Mouse (Mus musculus) embryonic facial prominence, embryonic 11.5 days (tissue): ENCODE results near the gene Snx3. TPM values are rescaled to one million over a fixed set of nuclear protein-coding genes. Genes with fewer than 3 reads are reported as not detected.

Source experiments
- ATAC-seq: fragments of 200-750 bp; cut with Nextera tagmentation; replicated peaks from 2 replicates; pipeline ENCODE4 v1.8.0; 2017; ENCODE audit warnings: low read depth; ENCODE audit not compliant: insufficient number of reproducible peaks, low FRiP score, low TSS enrichment
- DNase-seq: peaks from one replicate; pipeline ENCODE4 v3.0.0-alpha.2; 2015; ENCODE audit warnings: low spot score
- H3K27ac ChIP-seq: fragments of 300-500 bp; sonication (generic); replicated peaks from 2 replicates; pipeline ENCODE4 v1.5.1; 2014; ENCODE audit warnings: mild to moderate bottlenecking, low read depth, low read length, control low read depth
- H3K27me3 ChIP-seq: fragments of 300-500 bp; sonication (generic); 2 replicates; pipeline ENCODE4 v1.6.1; 2014; ENCODE audit warnings: mild to moderate bottlenecking, low read length, moderate library complexity, mixed read lengths; ENCODE audit not compliant: control insufficient read depth, insufficient read depth
- H3K36me3 ChIP-seq: fragments of 300-500 bp; sonication (generic); replicated peaks from 2 replicates; pipeline ENCODE4 v1.6.1; 2014; ENCODE audit warnings: low read depth, mild to moderate bottlenecking, low read length, moderate library complexity, mixed read lengths; ENCODE audit not compliant: control insufficient read depth, insufficient read depth
- H3K4me1 ChIP-seq: fragments of 300-500 bp; sonication (generic); 2 replicates; pipeline ENCODE4 v1.6.1; 2014; ENCODE audit warnings: low read length, mixed read lengths; ENCODE audit not compliant: control insufficient read depth, insufficient read depth
- H3K4me2 ChIP-seq: fragments of 300-500 bp; sonication (generic); 2 replicates; pipeline ENCODE4 v1.6.1; 2014; ENCODE audit warnings: low read depth, mild to moderate bottlenecking, control low read depth, low read length, moderate library complexity
- H3K4me3 ChIP-seq: fragments of 300-500 bp; sonication (generic); 2 replicates; pipeline ENCODE4 v1.5.1; 2014; ENCODE audit warnings: low read depth, low read length, control low read depth
- H3K9ac ChIP-seq: fragments of 300-500 bp; sonication (generic); replicated peaks from 2 replicates; pipeline ENCODE4 v1.6.1; 2014; ENCODE audit warnings: mild to moderate bottlenecking, control low read depth, low read length
- H3K9me3 ChIP-seq: fragments of 300-500 bp; sonication (generic); replicated peaks from 2 replicates; pipeline ENCODE4 v1.6.1; 2016; ENCODE audit warnings: mild to moderate bottlenecking, low read length, inconsistent platforms, mixed read lengths; ENCODE audit not compliant: control insufficient read depth
- whole genome bisulfite sequencing: fragments of 180-500 bp; shearing (Covaris S2); extraction: QIAGEN DNeasy Blood & Tissue Kit; methylation state at CpG from one replicate; pipeline ENCODE4 v1.1.7; 2014; 5-methylcytosine and 5-hydroxymethylcytosine counted together
- polyA plus RNA-seq: library from polyadenylated mRNA; unstranded; fragments of >200 nt; fragmentation: Nextera tagmentation; extraction: Ambion mirVana; gene quantifications from 2 replicates; pipeline ENCODE4 v1.2.1, GENCODE M21; 2014

The Snx3 gene
- polyA plus RNA-seq, 1 experiment from 2014 or later = 234 TPM

DNA sequence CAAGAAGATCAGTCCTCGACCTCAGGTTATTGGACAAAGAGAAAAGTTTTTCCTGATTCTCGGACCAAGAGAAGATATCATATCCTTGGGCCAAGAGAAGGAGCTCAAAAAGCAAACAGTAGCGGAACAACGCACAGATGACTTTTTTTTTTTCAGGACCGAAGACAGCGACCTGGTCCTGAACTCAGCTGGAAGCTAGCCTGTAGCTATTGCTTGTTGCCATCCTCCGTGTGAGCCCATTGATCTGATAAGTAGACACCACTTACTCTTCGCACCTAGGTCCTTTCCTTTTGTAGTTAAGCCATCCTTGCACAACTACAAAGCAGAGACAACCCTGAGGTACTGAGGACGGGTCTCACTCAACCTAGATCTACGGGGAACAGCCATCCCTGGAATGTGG, 72.8 kb downstream of the Snx3 start:
- 2% methylated on average over 10 of the region's 10 CpGs for WGBS
- H3K4me1 ChIP-seq = no peaks in the 10 kb centered on the region; the same call in 1 of the 2 replicates
- H3K4me2 ChIP-seq = no peak overlapping the region
- peak; percentile 75 for DNase-seq
- no peak overlapping the region for H3K9ac ChIP-seq
- ATAC-seq = no peak
- peaks cover 84% of the 10 kb centered on the region for H3K27me3 ChIP-seq
- H3K27ac ChIP-seq = no peak overlapping the region
- H3K36me3 ChIP-seq = no peaks in the 10 kb centered on the region
- H3K9me3 ChIP-seq = no peaks in the 10 kb centered on the region
- H3K4me3 ChIP-seq = no peak overlapping the region

DNA sequence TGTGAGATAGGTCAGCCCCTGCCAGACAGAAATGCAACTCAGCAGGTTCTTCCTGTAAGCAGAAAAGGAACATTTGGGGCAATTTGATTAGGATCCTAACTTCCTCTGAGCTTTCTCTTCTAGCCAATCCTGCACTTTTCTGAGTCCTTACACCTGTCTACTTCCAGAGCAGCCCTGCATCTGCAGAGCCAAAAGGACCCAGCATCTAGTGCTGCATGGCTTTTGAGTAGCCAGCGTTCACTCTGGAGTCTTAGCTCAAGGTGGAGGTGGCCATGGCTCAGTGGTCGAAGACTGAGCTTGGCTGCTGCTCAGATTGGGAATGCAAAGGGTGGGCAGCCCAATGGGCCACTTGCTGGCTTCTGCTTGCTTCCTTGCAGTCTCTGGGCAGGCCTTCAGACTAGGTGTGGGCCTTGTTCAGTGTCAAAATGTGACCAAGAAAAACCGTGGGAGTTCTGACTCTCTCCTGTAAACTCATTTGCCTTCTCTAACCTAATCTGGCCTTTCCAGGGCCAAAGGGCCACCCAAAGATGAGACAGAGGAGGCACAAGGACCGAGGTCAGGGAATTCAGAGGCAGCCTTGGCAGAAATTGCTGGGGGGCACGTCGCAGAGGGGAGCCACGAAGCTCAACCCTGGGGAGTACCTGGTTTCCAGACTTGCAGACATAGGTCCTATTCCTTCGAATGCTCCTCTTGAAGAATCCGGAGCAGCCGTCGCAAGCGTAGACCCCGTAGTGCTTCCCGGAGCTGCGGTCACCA, 75.9 kb downstream of the Snx3 start:
- H3K4me3 ChIP-seq = no peak overlapping the region
- H3K27ac ChIP-seq = no peak overlapping the region
- ATAC-seq = no peak
- no peaks in the 10 kb centered on the region for H3K36me3 ChIP-seq
- no peak overlapping the region for H3K4me2 ChIP-seq
- peaks cover 87% of the 10 kb centered on the region for H3K27me3 ChIP-seq
- WGBS = 2% methylated on average over 15 of the region's 15 CpGs
- no peak overlapping the region for H3K9ac ChIP-seq
- no peaks in the 10 kb centered on the region; the same call in none of the 2 replicates for H3K4me1 ChIP-seq
- H3K9me3 ChIP-seq = no peaks in the 10 kb centered on the region
- no peak for DNase-seq

DNA sequence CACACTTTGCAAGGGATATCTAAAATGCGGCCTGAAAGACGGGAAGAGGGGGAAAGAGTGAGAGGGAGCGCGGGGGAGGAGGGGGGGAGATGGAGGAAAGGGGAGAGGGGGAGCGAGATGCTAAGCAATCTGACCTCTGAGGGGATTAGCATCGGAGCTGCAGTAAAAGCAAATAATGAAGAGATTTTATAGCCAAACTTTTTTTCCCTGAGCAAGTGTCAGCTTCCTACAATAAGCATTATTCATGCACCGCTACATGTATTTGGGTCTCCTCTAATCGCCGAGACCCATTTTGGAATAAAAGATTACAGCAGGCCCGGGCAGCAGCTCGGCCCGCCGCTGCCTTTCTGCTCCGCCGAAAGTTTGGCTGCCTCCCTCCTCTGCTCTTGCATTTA, 76.4 kb downstream of the Snx3 start:
- no peak overlapping the region for H3K27ac ChIP-seq
- 2% methylated on average over 15 of the region's 15 CpGs for WGBS
- H3K4me2 ChIP-seq = no peak overlapping the region
- DNase-seq (no peak), ATAC-seq (no peak)
- H3K4me1 ChIP-seq = no peaks in the 10 kb centered on the region; the same call in none of the 2 replicates
- peaks cover 87% of the 10 kb centered on the region for H3K27me3 ChIP-seq
- H3K9me3 ChIP-seq = no peaks in the 10 kb centered on the region
- no peak overlapping the region for H3K9ac ChIP-seq
- no peaks in the 10 kb centered on the region for H3K36me3 ChIP-seq
- H3K4me3 ChIP-seq = no peak overlapping the region

DNA sequence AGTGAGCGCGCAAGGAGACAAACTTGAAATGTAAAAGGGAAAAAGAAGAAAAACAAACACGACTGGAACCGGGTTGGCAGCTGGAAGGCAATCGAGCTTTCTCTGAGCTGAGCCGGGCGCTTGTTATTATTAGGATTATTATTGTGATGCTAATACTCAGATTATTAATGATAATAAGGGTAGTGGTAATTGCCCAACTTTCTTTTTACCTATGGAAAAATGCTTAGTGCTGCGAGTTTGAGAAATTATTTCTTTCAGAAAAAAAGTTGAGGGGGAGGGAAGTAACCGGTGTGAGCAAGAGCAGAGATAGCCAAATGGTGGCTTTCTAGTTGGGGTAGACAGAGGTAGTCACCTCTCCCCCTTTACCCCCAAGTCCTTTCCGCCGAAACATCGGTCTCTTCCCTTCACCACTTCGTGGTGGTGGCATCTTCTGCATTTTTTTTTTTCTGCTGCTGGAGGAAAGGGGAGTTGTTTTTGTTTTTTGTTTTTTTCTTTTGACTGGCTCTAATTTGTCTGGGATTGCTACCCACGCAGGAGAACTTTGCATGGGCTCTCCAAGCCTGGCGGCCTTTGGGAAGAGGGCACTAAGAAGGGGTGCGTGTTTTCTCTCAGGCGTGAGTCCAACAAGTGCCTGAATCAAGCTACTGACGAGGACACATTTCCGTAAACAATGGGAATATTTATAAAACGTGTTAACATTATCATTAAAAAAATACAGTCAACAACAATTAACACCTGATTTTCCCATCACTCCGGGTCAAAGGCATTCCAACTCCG, 77.1 kb downstream of the Snx3 start:
- H3K27ac ChIP-seq = no peak overlapping the region
- H3K9ac ChIP-seq = no peak overlapping the region
- H3K27me3 ChIP-seq = peaks cover 84% of the 10 kb centered on the region
- no peaks in the 10 kb centered on the region for H3K9me3 ChIP-seq
- no peaks in the 10 kb centered on the region for H3K36me3 ChIP-seq
- H3K4me1 ChIP-seq = no peaks in the 10 kb centered on the region; the same call in none of the 2 replicates
- ATAC-seq (no peak), DNase-seq (no peak)
- peak overlapping the region; percentile 32 for H3K4me2 ChIP-seq
- WGBS = 0% methylated on average over 22 of the region's 22 CpGs
- no peak overlapping the region for H3K4me3 ChIP-seq

DNA sequence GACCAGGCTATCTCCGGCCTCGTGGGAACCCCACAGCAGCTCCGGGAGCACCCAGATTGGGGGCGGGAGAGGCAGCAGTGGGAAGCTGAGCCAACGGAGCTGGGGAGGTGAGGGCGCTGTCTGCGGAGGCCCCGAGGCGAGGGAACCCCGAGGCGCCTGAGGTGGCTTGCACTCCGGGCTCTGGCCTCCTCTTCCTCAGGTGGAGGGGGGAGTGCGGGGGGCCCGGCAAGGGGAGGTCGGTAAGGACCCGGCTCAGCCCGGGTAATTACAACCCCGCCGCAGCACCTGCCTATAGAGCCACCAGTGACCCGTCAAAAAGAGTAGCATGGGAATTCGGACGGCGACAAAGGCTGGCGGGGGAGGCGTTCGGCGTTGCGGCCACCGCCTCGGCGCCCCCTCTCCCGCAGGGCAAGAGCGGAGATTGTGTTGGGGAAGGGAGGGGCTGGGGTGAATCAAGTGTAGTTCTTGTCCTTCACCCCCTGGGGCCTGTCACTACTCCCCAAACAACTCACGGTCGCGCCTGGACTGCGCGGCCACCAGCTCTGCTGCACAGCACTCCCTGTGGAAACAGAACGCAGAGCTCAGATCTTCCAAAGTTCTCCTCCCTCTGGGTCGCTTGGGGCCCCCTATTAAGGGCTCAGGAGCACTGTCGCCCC, 77.8 kb downstream of the Snx3 start:
- no peaks in the 10 kb centered on the region; the same call in none of the 2 replicates for H3K4me1 ChIP-seq
- H3K9me3 ChIP-seq = no peaks in the 10 kb centered on the region
- DNase-seq (no peak), ATAC-seq (no peak)
- WGBS = 0% methylated on average over 41 of the region's 41 CpGs
- no peaks in the 10 kb centered on the region for H3K36me3 ChIP-seq
- peaks cover 83% of the 10 kb centered on the region for H3K27me3 ChIP-seq
- H3K27ac ChIP-seq = no peak overlapping the region
- H3K4me3 ChIP-seq = peak overlapping the region; percentile 17; the same call in 1 of the 2 replicates
- peak overlapping the region; percentile 18; the same call in 1 of the 2 replicates for H3K9ac ChIP-seq
- peak overlapping the region; percentile 32 for H3K4me2 ChIP-seq

DNA sequence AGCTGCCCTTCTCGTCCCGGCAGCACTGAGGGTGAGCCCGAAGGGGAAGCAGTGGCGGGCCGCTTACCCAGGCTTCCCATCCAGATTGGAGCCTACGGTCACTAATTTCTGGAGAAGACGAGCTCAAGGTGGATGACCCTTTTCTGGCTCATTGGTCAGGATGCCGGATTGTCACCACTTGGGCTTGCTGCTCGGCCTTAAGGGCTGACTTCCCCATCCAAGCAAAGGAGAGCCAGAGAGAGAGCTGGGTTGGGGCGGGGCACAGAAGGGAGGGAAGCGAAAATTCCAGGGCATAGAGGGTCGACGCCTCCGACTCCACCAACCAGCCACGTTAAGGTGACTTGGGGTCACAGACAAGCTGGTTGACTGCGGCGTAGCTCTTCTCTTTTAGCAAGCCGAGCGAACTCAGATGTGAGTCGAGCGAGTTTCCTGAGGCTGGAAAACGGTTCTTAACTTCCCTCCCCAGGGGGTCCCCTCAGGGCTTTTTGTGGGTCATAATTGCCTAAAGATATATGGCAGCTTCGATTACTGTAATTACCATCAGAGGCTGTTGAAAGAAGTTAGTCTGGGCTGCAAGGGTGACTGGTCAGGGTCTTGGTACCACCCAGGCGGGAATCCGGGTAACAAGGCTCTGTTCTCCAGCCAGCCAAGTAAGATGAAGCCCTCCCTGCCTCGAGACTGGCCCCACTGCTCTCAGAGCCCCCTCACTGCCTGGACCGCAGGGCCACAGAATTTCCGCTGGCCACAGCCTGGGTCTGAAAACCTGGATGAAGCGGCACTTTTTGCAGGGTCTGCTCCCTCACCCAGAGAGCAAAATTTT, 78.5 kb downstream of the Snx3 start:
- whole genome bisulfite sequencing = under 1% methylated on average over 29 of the region's 29 CpGs
- Histone ChIP-seq H3K27ac (no peak overlapping the region), H3K27me3 (peaks cover 76% of the 10 kb centered on the region), H3K36me3 (no peaks in the 10 kb centered on the region), H3K4me1 (no peaks in the 10 kb centered on the region; the same call in none of the 2 replicates), H3K9ac (peak overlapping the region; percentile 18; the same call in 1 of the 2 replicates), H3K4me2 (peak overlapping the region; percentile 32), H3K4me3 (peak overlapping the region; percentile 17; the same call in 1 of the 2 replicates), H3K9me3 (no peaks in the 10 kb centered on the region)
- DNase-seq = no peak
- ATAC-seq = no peak

DNA sequence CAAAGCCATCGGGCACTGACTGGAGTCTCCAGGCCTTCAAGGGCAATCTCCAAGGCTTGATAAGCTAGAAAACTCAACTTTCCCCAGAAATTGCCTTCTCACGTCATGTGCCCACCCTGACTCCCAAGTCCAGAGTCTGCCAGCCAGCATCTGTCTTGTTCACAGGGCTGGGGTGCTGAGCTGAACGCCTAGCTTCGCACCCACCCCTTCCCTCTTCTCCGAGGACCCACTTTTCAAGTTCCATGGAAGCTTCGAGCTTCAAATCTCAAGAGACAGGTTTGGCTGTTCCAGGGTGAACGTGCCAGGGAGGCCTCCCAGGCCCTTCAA, 79.1 kb downstream of the Snx3 start:
- Histone ChIP-seq H3K4me2 (peak overlapping the region; percentile 25), H3K4me3 (peak overlapping the region; percentile 17; the same call in 1 of the 2 replicates), H3K36me3 (no peaks in the 10 kb centered on the region), H3K27me3 (peaks cover 76% of the 10 kb centered on the region), H3K9ac (no peak overlapping the region; the same call in 1 of the 2 replicates), H3K9me3 (no peaks in the 10 kb centered on the region), H3K4me1 (no peaks in the 10 kb centered on the region; the same call in none of the 2 replicates), H3K27ac (no peak overlapping the region)
- DNase-seq (no peak), ATAC-seq (no peak)
- WGBS = 2% methylated on average over 7 of the region's 7 CpGs
